Mouse (Mus musculus): ENCODE measurements at regions not wholly inside any gene's neighbourhood (a gene's known extent, or its start where the extent isn't known, plus 50 kb on each side); places are given as distances from the start of the nearest gene placed in this dataset.
"Not testable (repeated sequence)": the region's sequence is repeated elsewhere in the genome, so short reads cannot be mapped to it uniquely, and the experiment has no call there.

DNA sequence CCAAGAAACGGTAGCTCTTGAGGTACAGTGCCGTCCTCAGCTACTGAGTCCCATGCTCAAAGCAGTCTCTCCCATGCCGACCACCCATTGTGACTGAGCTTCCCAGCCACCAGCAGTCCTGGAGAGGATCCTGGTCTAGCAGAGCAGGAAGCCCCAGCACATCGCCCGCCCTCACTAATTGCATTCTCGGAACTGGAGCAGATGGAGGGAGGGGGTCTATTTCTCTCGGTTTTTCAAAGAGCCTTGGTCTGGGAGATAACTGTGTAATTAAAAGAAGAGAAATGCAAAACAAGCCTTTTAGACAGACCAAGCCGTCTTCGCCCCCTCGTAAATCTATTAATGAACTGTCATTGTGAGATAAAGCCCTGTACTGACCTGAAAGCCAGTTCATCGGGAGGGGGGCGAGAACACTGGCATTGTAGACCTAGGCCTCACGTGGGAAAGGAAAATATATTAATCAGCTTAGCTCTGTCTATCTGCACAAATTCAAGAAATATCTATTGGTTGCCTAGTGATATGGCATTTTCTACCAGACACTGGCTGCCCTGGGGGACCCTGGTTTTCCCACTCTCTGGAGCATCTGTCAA lies 405.4 kb downstream of the Ptpru start:
- WGBS = 19% methylated on average over 13 of the region's 13 CpGs

DNA sequence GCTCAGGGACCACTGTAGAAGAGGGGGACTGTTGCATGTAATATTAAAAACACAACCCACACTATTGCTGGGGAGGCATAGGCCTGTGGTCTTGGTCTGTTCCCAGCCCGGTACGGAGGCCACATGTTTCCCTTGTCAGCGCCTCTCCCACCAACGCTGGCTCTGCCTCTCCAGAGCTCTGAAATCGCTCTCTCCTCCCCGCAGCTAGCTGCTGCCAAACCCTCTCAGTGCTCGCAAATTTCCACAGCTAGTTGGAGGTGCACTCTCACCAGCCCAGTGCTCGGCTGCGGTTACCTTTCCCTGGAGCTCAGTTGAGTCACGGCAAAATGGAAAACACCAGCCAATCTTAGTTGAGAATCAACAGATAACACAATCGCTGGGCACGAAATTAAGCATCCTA lies 402.9 kb downstream of the Ptpru start:
- no peaks in the 10 kb centered on the region for H3K9me3 ChIP-seq (ENCODE audit: control insufficient read depth, low read length)
- no peak overlapping the region for H3K27ac ChIP-seq (ENCODE audit: low read length)
- no peaks in the 10 kb centered on the region for H3K27me3 ChIP-seq (replicated peaks; ENCODE audit: control insufficient read depth, insufficient read depth, low read length)
- no peak for ATAC-seq
- no peak overlapping the region for H3K9ac ChIP-seq (replicated peaks; ENCODE audit: low read depth, low read length)
- H3K4me1 ChIP-seq (replicated peaks; ENCODE audit: control insufficient read depth, insufficient read depth, low read length) = peaks cover 15% of the 10 kb centered on the region
- no peak overlapping the region for H3K4me3 ChIP-seq (replicated peaks; ENCODE audit: low read length)
- H3K36me3 ChIP-seq (ENCODE audit: control insufficient read depth, insufficient read depth) = no peaks in the 10 kb centered on the region
- H3K4me2 ChIP-seq (ENCODE audit: low read length) = no peak overlapping the region
- WGBS = 85% methylated on average over 12 of the region's 12 CpGs

More for the DNA sequence above, 405.4 kb downstream of the Ptpru start:
- H3K27me3 ChIP-seq (replicated peaks; ENCODE audit: control insufficient read depth, insufficient read depth, low read length) = no peaks in the 10 kb centered on the region
- no peak overlapping the region for H3K27ac ChIP-seq (ENCODE audit: low read length)
- no peak overlapping the region for H3K4me3 ChIP-seq (replicated peaks; ENCODE audit: low read length)
- peaks cover 22% of the 10 kb centered on the region for H3K4me1 ChIP-seq (replicated peaks; ENCODE audit: control insufficient read depth, insufficient read depth, low read length)
- H3K36me3 ChIP-seq (ENCODE audit: control insufficient read depth, insufficient read depth) = no peaks in the 10 kb centered on the region
- ATAC-seq = no peak
- no peak overlapping the region for H3K9ac ChIP-seq (replicated peaks; ENCODE audit: low read depth, low read length)
- no peak overlapping the region for H3K4me2 ChIP-seq (ENCODE audit: low read length)
- H3K9me3 ChIP-seq (ENCODE audit: control insufficient read depth, low read length) = no peaks in the 10 kb centered on the region

DNA sequence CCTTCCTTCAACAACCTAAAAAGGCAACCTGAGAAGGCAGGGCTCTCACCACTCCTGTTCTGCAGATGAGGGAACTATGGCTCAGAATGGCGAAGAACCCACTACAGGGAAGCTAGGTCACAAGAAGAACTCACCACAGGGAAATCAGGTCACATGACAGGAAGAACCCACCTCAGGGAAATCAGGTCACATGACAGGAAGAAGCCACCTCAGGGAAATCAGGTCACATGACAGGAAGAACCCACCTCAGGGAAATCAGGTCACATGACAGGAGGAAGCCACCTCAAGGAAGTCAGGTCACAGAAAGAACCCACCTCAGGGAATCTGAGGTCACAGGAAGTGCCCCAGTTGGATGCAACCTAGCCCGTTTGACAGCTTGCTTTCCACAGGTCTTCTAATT lies 399.7 kb downstream of the Ptpru start:
- Histone ChIP-seq H3K4me1 (replicated peaks; ENCODE audit: control insufficient read depth, insufficient read depth, low read length) (peaks cover 6% of the 10 kb centered on the region), H3K4me2 (ENCODE audit: low read length) (no peak overlapping the region), H3K9me3 (ENCODE audit: control insufficient read depth, low read length) (no peaks in the 10 kb centered on the region), H3K4me3 (replicated peaks; ENCODE audit: low read length) (no peak overlapping the region), H3K27ac (ENCODE audit: low read length) (no peak overlapping the region), H3K36me3 (ENCODE audit: control insufficient read depth, insufficient read depth) (no peaks in the 10 kb centered on the region), H3K9ac (replicated peaks; ENCODE audit: low read depth, low read length) (no peak overlapping the region), H3K27me3 (replicated peaks; ENCODE audit: control insufficient read depth, insufficient read depth, low read length) (no peaks in the 10 kb centered on the region)
- WGBS = 93% methylated on average over 2 of the region's 2 CpGs
- ATAC-seq = no peak

DNA sequence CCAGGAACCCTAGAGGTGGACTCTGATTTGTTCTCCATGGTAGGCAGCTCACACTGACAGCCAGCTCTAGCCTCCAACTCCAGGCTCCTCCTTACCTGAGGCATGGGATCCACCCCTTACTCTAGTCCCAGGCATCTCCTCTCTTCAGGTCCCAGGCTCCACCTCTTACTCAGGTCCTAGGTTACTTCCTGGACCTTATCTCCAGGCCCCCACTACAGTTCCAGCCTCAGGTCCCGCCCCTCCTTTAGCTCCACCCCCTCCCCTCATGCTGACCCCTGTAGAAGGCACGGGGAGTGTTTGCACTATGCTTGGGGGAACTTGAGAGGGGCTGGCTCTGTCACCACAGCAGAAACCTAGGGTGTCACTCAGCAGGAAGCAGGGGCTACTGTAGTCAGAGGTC lies 399.2 kb downstream of the Ptpru start:
- no peaks in the 10 kb centered on the region for H3K36me3 ChIP-seq (ENCODE audit: control insufficient read depth, insufficient read depth)
- H3K4me2 ChIP-seq (ENCODE audit: low read length) = no peak overlapping the region
- no peak overlapping the region for H3K27ac ChIP-seq (ENCODE audit: low read length)
- H3K4me1 ChIP-seq (replicated peaks; ENCODE audit: control insufficient read depth, insufficient read depth, low read length) = peaks cover 6% of the 10 kb centered on the region
- 64% methylated on average over 2 of the region's 2 CpGs for WGBS
- ATAC-seq = no peak
- H3K27me3 ChIP-seq (replicated peaks; ENCODE audit: control insufficient read depth, insufficient read depth, low read length) = no peaks in the 10 kb centered on the region
- no peak overlapping the region for H3K9ac ChIP-seq (replicated peaks; ENCODE audit: low read depth, low read length)
- H3K4me3 ChIP-seq (replicated peaks; ENCODE audit: low read length) = no peak overlapping the region
- H3K9me3 ChIP-seq (ENCODE audit: control insufficient read depth, low read length) = no peaks in the 10 kb centered on the region

DNA sequence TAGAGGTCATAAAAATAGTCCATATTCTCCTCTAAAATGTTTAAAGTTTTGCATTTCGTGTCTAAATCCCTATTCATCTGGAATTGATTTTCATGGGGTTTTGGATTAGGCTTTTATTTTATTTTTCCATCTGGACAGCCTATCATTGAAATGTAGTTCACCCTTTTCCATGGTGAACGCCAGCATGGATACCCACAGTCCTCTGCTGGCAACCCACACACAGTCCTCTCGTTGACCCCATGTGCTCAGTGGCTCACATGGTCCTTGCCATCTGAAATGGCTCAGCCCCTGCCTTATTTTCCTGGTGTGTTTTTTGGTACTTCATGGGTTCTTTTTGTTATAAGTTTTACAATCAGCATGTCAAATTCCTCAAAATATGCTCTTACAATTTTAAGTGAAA lies 397.2 kb downstream of the Ptpru start:
- 69% methylated on average over 3 of the region's 3 CpGs for WGBS
- no peak overlapping the region for H3K27ac ChIP-seq (ENCODE audit: low read length)
- H3K27me3 ChIP-seq (replicated peaks; ENCODE audit: control insufficient read depth, insufficient read depth, low read length) = no peaks in the 10 kb centered on the region
- no peak overlapping the region for H3K4me3 ChIP-seq (replicated peaks; ENCODE audit: low read length)
- no peaks in the 10 kb centered on the region for H3K9me3 ChIP-seq (ENCODE audit: control insufficient read depth, low read length)
- no peak overlapping the region for H3K4me2 ChIP-seq (ENCODE audit: low read length)
- H3K36me3 ChIP-seq (ENCODE audit: control insufficient read depth, insufficient read depth) = no peaks in the 10 kb centered on the region
- ATAC-seq = no peak
- H3K9ac ChIP-seq (replicated peaks; ENCODE audit: low read depth, low read length) = no peak overlapping the region
- H3K4me1 ChIP-seq (replicated peaks; ENCODE audit: control insufficient read depth, insufficient read depth, low read length) = peaks cover 6% of the 10 kb centered on the region

DNA sequence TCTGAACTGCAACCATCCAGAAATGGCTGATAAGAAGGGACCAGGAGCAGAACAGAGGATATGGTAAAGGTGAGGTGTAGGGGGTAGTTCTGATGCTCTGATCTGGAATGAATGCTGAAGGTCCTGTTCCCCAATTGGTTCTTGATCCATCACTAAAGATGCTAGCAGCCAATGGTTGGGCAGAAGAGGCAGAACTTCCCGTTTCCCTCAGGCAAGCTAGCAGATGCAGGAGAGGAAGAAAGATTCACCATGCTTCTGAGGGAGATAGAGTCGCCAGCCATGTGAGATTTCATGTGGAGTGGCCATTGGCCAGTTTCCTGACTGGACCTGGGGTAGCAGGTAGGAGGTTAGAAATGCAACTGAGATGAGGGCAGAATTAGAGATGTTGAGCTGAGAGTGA lies 394.6 kb downstream of the Ptpru start:
- H3K9me3 ChIP-seq (ENCODE audit: control insufficient read depth, low read length) = no peaks in the 10 kb centered on the region
- WGBS = 78% methylated on average over 2 of the region's 2 CpGs
- no peaks in the 10 kb centered on the region; the same call in 1 of the 2 replicates for H3K4me1 ChIP-seq (replicated peaks; ENCODE audit: control insufficient read depth, insufficient read depth, low read length)
- H3K9ac ChIP-seq (replicated peaks; ENCODE audit: low read depth, low read length) = no peak overlapping the region
- H3K4me2 ChIP-seq (ENCODE audit: low read length) = no peak overlapping the region
- H3K27me3 ChIP-seq (replicated peaks; ENCODE audit: control insufficient read depth, insufficient read depth, low read length) = no peaks in the 10 kb centered on the region
- no peaks in the 10 kb centered on the region for H3K36me3 ChIP-seq (ENCODE audit: control insufficient read depth, insufficient read depth)
- H3K27ac ChIP-seq (ENCODE audit: low read length) = no peak overlapping the region
- H3K4me3 ChIP-seq (replicated peaks; ENCODE audit: low read length) = no peak overlapping the region
- ATAC-seq = no peak

DNA sequence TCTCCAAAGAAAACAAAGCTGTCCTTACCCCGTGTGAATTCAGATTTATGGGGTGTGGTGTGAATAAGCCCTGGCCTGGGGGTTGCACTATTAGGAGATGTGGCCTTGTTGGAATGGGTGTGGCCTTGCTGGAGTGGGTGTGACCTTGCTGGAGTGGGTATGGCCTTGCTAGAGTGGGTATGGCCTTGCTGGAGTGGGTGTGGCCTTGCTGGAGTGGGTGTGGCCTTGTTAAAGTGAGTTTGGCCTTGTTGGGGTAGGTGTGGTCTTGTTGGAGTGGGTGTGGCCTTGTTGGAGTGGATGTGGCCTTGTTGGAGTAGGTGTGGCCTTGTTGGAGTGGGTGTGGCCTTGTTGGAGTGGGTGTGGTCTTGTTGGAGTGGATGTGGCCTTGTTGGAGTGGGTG lies 387.8 kb downstream of the Ptpru start:
- not testable (repeated sequence) for H3K27me3 ChIP-seq (replicated peaks; ENCODE audit: control insufficient read depth, insufficient read depth, low read length); H3K9me3 ChIP-seq (ENCODE audit: control insufficient read depth, low read length); H3K4me2 ChIP-seq (ENCODE audit: low read length); ATAC-seq; H3K27ac ChIP-seq (ENCODE audit: low read length); H3K4me3 ChIP-seq (replicated peaks; ENCODE audit: low read length); H3K4me1 ChIP-seq (replicated peaks; ENCODE audit: control insufficient read depth, insufficient read depth, low read length); H3K9ac ChIP-seq (replicated peaks; ENCODE audit: low read depth, low read length); H3K36me3 ChIP-seq (ENCODE audit: control insufficient read depth, insufficient read depth)
- 72% methylated on average over 1 of the region's 1 CpGs for WGBS

DNA sequence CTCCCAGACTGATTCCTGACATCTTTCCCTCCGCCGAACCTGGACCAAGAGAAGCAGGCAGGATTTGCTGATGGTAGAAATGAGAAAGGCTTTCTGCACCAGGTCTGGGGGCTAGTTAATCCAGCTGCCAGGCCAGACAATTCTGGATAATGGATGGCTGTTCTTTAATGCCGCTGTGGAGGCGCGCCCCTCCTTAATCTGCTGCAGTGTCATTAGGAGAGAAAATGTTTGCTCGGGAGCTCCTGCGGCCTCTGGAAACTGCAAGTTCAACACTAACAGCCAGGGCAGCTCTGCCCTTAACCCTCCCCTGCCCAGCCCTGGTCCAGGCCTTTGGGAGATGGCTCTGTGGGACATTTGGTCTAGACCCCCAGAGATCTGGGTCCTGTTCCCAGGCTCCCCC lies 380.5 kb downstream of the Ptpru start:
- 14% methylated on average over 7 of the region's 7 CpGs for WGBS
- no peaks in the 10 kb centered on the region for H3K36me3 ChIP-seq (ENCODE audit: control insufficient read depth, insufficient read depth)

DNA sequence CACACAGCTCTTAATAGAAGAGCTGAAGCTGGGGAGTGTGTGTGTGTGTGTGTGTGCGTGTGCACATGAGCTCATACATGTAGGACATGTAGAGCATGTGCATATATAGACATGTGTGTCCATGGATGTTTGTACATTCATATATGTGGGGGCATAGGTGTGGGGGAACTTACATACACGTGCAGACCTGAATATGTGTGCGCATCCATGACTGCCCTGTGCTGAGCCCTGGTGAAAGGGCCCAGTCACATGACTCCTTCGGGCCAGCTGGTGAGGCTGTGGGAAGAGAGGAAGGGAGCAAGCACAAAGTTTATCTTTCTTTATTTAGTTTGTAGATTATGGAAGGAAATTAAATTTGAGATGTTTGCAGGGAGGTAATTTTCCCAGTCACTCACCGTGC lies 378.3 kb downstream of the Ptpru start:
- Histone ChIP-seq H3K4me1 (replicated peaks; ENCODE audit: control insufficient read depth, insufficient read depth, low read length) (peaks cover 23% of the 10 kb centered on the region), H3K9ac (replicated peaks; ENCODE audit: low read depth, low read length) (no peak overlapping the region), H3K27me3 (replicated peaks; ENCODE audit: control insufficient read depth, insufficient read depth, low read length) (no peaks in the 10 kb centered on the region), H3K4me2 (ENCODE audit: low read length) (no peak overlapping the region), H3K27ac (ENCODE audit: low read length) (no peak overlapping the region), H3K9me3 (ENCODE audit: control insufficient read depth, low read length) (no peaks in the 10 kb centered on the region), H3K36me3 (ENCODE audit: control insufficient read depth, insufficient read depth) (no peaks in the 10 kb centered on the region), H3K4me3 (replicated peaks; ENCODE audit: low read length) (no peak overlapping the region)
- 68% methylated on average over 5 of the region's 5 CpGs for WGBS
- ATAC-seq = no peak

More for the DNA sequence above, 380.5 kb downstream of the Ptpru start:
- H3K9me3 ChIP-seq (ENCODE audit: control insufficient read depth, low read length) = no peaks in the 10 kb centered on the region
- no peak overlapping the region for H3K9ac ChIP-seq (replicated peaks; ENCODE audit: low read depth, low read length)
- no peak overlapping the region for H3K4me2 ChIP-seq (ENCODE audit: low read length)
- no peak for ATAC-seq
- H3K4me1 ChIP-seq (replicated peaks; ENCODE audit: control insufficient read depth, insufficient read depth, low read length) = peaks cover 23% of the 10 kb centered on the region
- no peaks in the 10 kb centered on the region for H3K27me3 ChIP-seq (replicated peaks; ENCODE audit: control insufficient read depth, insufficient read depth, low read length)
- no peak overlapping the region for H3K27ac ChIP-seq (ENCODE audit: low read length)
- no peak overlapping the region for H3K4me3 ChIP-seq (replicated peaks; ENCODE audit: low read length)

DNA sequence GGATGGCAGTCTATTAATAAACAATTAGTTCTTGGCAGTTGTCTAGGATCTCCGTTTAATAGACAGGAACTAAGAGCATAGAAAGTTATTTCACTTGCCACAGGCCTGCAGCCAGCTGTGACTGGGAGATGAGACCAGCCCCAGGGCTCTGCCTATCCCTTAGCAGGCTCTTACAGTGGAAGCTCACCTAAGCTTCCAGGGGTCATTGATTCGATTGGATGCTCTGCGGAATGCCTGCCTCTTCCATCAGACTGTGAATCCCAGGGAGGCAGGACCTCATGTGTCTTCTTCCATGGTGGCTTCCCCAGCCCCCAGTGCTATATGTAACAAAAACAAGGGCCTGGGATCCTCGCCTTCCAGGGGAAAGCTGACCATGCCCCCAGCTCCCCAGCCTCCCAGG lies 376.8 kb downstream of the Ptpru start:
- Histone ChIP-seq H3K4me3 (replicated peaks; ENCODE audit: low read length) (no peak overlapping the region), H3K9me3 (ENCODE audit: control insufficient read depth, low read length) (peaks cover 14% of the 10 kb centered on the region), H3K27ac (ENCODE audit: low read length) (peak overlapping the region; percentile 56), H3K4me2 (ENCODE audit: low read length) (no peak overlapping the region), H3K27me3 (replicated peaks; ENCODE audit: control insufficient read depth, insufficient read depth, low read length) (no peaks in the 10 kb centered on the region), H3K36me3 (ENCODE audit: control insufficient read depth, insufficient read depth) (no peaks in the 10 kb centered on the region), H3K9ac (replicated peaks; ENCODE audit: low read depth, low read length) (no peak overlapping the region), H3K4me1 (replicated peaks; ENCODE audit: control insufficient read depth, insufficient read depth, low read length) (peaks cover 23% of the 10 kb centered on the region)
- WGBS = 12% methylated on average over 4 of the region's 4 CpGs
- ATAC-seq = no peak
